Mouse (Mus musculus): ENCODE data around the gene Fryl. TPM values are rescaled to one million over a fixed set of nuclear protein-coding genes. Genes with fewer than 3 reads are reported as not detected.

Gene Fryl
- total RNA-seq, 2 experiments from 2014 or later: 12.4 to 19.4 TPM

- intact Hi-C loops (cut with DNase I): no loop called here
- no peak for DNase-seq
Observed at GRCm38 (mm10) chr5:73175377-73176147, 80.9 kb downstream of the Fryl start.

GRCm38 (mm10) chr5:73171876-73172480 is 84.4 kb downstream of the Fryl start:
- DNase-seq: no peak
- intact Hi-C loops (cut with DNase I): no loop called here

GRCm38 (mm10) chr5:73171203-73171602 is 85.2 kb downstream of the Fryl start:
- intact Hi-C loops (cut with DNase I): no loop called here
- no peak for DNase-seq

GRCm38 (mm10) chr5:73168769-73169272 is 87.6 kb downstream of the Fryl start:
- intact Hi-C loops (cut with DNase I): no loop called here
- no peak for DNase-seq

- no peak for DNase-seq
- intact Hi-C loops (cut with DNase I): no loop called here
Observed at GRCm38 (mm10) chr5:73167976-73168768, 88.2 kb downstream of the Fryl start.

- intact Hi-C loops (cut with DNase I): no loop called here
- no peak for DNase-seq
Observed at GRCm38 (mm10) chr5:73163970-73164369, 92.4 kb downstream of the Fryl start.

GRCm38 (mm10) chr5:73162492-73162891 is 93.9 kb downstream of the Fryl start:
- intact Hi-C loops (cut with DNase I): no loop called here
- no peak for DNase-seq

- no peak for DNase-seq
- intact Hi-C loops (cut with DNase I): no loop called here
Observed at GRCm38 (mm10) chr5:73160440-73160839, 96.0 kb downstream of the Fryl start.

- intact Hi-C loops (cut with DNase I): loop anchor here (10.0 kb wide), 1 partner anchor 87 kb away; no protein-coding TSS in a partner anchor
- DNase-seq: no peak
Observed at GRCm38 (mm10) chr5:73157502-73157901, 98.9 kb downstream of the Fryl start.

- intact Hi-C loops (cut with DNase I): loop anchor here (10.0 kb wide), 1 partner anchor 88 kb away; no protein-coding TSS in a partner anchor
- no peak for DNase-seq
Observed at GRCm38 (mm10) chr5:73157009-73157408, 99.4 kb downstream of the Fryl start.

- intact Hi-C loops (cut with DNase I): loop anchor here (10.0 kb wide), 1 partner anchor 88 kb away; no protein-coding TSS in a partner anchor
Observed at GRCm38 (mm10) chr5:73156226-73156926, 100.0 kb downstream of the Fryl start.

GRCm38 (mm10) chr5:73153802-73154465 is 102.5 kb downstream of the Fryl start:
- no peak for DNase-seq
- intact Hi-C loops (cut with DNase I): loop anchor here (10.0 kb wide), 1 partner anchor 91 kb away; no protein-coding TSS in a partner anchor

More at GRCm38 (mm10) chr5:73156226-73156926, 100.0 kb downstream of the Fryl start:
- no peak for DNase-seq

GRCm38 (mm10) chr5:73152206-73152605 is 104.2 kb downstream of the Fryl start:
- no peak for DNase-seq
- intact Hi-C loops (cut with DNase I): loop anchor here (10.0 kb wide), 1 partner anchor 93 kb away; no protein-coding TSS in a partner anchor

GRCm38 (mm10) chr5:73150877-73151445 is 105.5 kb downstream of the Fryl start:
- DNase-seq: no peak
- intact Hi-C loops (cut with DNase I): loop anchor here (10.0 kb wide), 1 partner anchor 94 kb away; no protein-coding TSS in a partner anchor

GRCm38 (mm10) chr5:73144987-73145386 is 111.4 kb downstream of the Fryl start:
- intact Hi-C loops (cut with DNase I): no loop called here
- DNase-seq: no peak

- DNase-seq: no peak
- intact Hi-C loops (cut with DNase I): no loop called here
Observed at GRCm38 (mm10) chr5:73141712-73142111, 114.7 kb downstream of the Fryl start.

GRCm38 (mm10) chr5:73141161-73141560 is 115.3 kb downstream of the Fryl start:
- intact Hi-C loops (cut with DNase I): no loop called here
- no peak for DNase-seq

- DNase-seq: no peak
- intact Hi-C loops (cut with DNase I): no loop called here
Observed at GRCm38 (mm10) chr5:73137561-73137960, 118.9 kb downstream of the Fryl start.

GRCm38 (mm10) chr5:73135959-73136358 is 120.5 kb downstream of the Fryl start:
- intact Hi-C loops (cut with DNase I): no loop called here
- no peak for DNase-seq
